Mouse (Mus musculus): ENCODE results near the gene Vmn1r209.
"Not testable (repeated sequence)": the region's sequence is repeated elsewhere in the genome, so short reads cannot be mapped to it uniquely, and the experiment has no call there.

Vmn1r209 gene

DNA sequence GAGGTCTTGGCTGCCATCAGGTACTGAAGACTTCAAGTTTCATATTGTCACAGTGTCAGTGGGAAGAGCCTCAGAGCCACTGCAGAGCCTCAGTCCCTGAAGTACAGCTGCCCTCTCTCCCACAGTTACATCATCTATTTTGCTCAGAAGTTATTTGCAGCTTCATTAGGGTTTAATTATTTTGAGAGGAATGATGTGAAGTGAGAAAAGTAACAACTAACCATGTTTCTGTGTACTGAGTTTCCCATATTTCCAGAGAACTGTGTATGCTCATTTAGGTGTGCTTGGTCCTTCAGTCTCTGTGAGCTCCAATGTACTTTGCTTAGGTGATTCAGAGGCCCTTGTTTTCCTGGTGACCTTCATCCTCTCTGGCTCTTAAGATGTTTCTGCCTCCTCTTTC lies at the start of gene Vmn1r209:
Gene Vmn1r209 (minus strand): TSS at position 101 of the 400 bp plus-strand sequence.
- DNase-seq (ENCODE audit: low read depth, low spot score): not testable (repeated sequence)

DNA sequence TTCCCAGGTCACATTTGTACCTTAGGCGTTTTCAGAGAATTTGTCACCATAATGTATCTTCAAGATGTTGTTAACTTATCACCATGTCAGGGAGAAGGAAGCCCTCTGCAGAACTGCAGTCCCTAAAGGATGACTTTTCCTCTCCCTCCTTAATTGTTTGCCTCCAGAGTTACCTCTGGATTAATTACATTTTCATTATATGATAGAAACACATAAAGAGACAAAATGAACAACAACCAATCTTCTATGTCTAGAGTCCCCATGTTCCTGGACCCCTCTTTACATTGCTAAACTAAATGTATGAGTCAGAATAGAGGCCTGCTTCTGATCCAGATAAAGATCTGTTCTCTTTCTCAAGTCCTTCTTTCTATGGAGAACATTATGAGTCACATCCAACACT lies 48.0 kb upstream of the Vmn1r209 start, which contains the start of gene Vmn1r211:
Gene Vmn1r211 (minus strand): TSS at position 101 of the 400 bp plus-strand sequence.
- DNase-seq (ENCODE audit: low read depth, low spot score): no peak

DNA sequence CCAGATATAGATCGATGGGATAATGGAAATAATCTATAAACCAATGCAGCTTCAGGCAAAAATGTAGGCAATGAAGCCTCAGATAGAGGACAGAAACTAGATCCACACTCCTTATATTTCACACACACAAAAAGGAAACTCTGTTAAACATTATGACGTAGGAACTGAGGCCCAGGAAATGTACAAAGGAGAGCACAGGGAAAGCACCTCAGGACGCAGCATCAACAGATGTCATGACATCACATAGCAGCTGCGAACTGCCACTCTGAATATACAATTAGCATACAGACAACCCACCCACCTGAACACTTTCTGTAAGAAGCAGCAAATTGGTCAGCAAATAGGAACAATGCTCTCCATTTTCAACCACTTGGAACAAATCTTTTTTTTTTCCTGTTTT lies 45.3 kb upstream of the Vmn1r209 start:
- DNase-seq (ENCODE audit: low read depth, low spot score): no peak

DNA sequence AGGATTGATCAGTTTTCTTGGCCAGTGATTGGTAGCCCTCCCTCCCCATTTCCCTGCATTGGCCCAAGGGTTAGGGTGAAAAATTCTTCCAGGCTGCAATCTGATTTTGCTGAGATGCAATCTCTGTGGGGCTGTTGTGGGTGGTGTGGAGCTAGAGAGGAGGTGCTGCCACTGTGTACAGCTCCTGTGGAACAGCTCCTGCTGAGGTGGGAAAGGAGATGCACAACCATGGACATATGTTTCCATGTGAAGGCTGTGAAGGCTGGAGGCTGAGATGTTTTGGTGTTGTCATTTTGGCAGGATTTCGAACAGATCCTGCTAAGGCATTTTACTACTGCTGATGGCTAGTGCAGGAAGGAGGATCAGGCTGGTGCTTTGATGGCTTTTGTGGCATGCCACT lies 37.3 kb upstream of the Vmn1r209 start:
- no peak for DNase-seq (ENCODE audit: low read depth, low spot score)

DNA sequence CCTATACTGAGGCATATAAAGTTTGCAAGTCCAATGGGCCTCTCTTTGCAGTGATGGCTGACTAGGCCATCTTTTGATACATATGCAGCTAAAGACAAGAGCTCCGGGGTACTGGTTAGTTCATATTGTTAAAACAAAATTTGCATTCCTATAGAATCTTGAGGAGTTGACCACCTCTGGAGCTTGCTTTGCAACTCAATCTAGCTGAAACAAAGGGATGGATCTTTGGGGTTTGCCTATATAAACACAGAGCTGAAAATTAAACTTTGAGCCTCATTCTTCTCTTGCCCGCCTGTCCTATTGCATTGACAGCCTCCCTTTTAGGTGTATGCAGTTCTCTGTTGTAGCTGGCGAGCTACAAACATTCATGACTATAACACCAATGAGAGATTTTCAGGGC lies 34.8 kb upstream of the Vmn1r209 start:
- DNase-seq (ENCODE audit: low read depth, low spot score): not testable (repeated sequence)

DNA sequence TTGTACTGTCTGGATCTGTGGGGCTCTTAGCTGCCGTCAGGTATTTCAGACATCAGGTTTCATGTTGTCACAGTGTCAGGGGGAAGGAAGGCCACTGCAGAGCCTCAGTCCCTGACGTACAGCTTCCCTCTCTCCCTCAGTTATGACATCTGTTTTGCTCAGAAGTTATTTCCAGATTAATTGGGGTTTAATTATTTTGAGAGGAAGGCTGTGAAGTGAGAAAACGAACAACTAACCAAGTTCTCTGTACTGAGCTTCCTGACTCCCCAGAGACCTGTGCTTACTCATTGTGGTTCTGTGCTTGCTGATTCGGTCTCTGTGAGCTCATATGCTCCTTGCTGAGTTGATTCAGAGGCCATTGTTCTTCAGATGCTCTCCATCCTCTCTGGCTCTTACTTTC lies 21.8 kb upstream of the Vmn1r209 start, which contains the start of gene Vmn1r210:
Gene Vmn1r210 (minus strand): TSS at position 101 of the 400 bp plus-strand sequence.
- no peak for DNase-seq (ENCODE audit: low read depth, low spot score)

DNA sequence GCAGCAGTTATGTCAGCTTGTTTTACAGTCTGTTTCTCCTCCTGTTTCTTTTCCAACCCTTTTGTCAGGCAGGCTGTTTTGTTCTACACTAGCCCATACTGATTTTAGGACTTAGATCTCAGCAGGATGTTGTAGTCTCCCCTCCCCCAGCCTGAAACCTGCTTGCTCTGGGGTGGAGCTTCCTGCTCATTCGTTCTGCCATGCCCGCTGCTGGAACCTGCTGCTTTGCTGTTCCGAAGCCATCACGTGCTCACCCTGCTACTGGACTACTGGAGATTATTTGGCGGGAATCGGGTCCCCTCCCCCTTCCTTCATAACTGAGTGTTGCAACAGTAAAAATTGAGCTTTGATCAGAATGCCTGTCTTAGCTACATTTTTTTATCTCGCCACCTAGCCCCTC lies 19.9 kb upstream of the Vmn1r209 start:
- DNase-seq (ENCODE audit: low read depth, low spot score): not testable (repeated sequence)

DNA sequence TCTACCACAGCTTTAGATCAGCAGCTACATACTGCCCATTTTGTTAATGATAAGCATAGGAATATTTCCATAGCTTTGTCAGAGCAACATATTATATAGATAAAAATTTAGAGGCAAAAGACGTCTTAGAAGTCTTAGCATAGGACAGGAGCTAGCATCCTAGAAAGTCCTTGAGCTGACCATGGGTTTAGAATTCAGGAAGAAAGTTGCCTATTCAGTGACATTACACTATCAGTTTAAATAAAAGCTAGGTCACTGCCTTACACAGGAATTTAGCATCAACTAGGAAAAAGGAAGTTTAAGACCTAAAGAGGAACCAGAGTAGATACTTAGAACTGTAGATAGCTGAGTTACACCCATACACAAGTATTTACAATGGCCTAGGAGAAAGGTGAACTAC lies 12.1 kb upstream of the Vmn1r209 start:
- DNase-seq (ENCODE audit: low read depth, low spot score): not testable (repeated sequence)

DNA sequence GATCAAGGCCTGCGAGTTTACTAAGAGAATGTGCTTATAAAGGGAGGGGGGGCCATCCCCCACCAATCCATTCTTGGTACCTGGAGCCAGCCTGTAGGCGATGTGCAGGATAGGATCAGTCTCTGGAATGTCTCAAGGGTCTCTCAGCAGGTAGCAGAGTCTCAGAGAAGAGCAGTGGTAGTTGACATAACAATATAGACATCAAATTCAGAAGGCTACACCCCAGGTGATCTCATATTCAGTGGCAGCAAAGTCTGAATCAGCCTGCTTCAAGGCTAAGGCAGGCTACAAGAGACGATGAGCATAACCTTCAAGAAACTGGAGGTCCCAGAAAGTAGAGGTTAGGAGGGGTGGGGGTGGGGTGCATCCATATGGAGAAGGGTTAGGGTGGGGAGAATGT lies 21.4 kb downstream of the Vmn1r209 start:
- DNase-seq (ENCODE audit: low read depth, low spot score): not testable (repeated sequence)

DNA sequence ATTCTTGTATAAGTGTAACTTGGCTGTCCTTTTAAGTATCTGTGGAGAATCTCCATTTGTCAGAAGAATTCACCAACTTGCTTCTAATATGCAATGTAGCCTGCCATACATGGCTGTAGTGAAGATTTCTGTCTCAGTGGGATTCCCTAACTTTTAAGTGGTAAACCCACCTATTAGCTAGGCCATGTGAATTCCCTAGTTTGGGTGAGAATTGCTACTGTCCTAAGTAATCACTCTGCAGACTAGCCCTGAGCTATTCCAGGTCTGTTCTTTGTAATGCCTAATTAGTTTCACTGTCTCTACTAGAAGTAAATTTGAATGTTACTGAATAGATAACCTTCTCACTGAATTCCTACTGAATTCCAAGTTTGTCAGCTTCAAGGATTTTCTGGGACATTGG lies 25.3 kb downstream of the Vmn1r209 start:
- DNase-seq (ENCODE audit: low read depth, low spot score): not testable (repeated sequence)

DNA sequence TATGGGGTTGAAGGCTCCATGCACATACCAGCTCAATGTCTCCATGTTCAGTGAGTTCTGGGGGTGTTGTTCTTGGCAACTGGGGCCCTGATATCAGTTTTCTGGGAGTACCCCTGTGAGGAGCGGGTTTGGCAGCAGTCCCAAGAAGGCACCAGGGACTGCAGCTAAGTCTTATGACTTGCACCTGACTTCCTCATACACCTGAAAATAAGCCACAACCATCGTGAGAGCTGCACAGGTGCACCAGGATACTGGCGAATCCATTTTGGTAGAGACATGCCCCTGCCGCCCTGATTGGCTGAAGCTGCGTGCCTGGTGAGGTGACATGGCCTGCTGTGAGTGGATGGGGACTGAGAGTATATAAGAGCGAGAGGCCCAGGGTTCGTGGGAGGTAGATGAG lies 32.2 kb downstream of the Vmn1r209 start, which contains the start of gene Vmn1r208:
Gene Vmn1r208 (minus strand): TSS at position 101 of the 400 bp plus-strand sequence.
- DNase-seq (ENCODE audit: low read depth, low spot score): not testable (repeated sequence)

DNA sequence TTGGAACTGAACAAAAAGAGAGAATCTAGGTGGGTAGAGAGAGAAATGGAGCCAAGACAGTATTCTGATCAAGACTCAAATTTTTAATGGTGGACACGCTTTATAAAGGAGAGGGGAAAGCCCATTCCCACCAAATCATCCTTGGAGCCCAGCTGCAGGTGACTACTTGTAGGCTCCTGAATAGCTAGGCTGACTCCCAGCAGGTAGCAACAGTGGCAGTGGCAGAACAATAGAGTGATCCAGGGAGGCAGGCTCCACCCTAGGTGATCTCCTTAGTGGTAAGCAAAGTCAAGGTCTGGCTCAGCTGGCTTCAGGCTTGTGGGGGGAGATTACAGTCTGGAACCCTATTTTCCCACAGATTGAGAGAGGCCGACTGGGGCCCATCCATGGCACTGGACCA lies 37.9 kb downstream of the Vmn1r209 start:
- DNase-seq (ENCODE audit: low read depth, low spot score): not testable (repeated sequence)
